Mouse (Mus musculus) kidney, adult 2 months (tissue): ENCODE data around the gene Syt12.

ENCODE experiments used
- CTCF ChIP-seq: fragments of 200-500 bp; conservative IDR thresholded peaks from 2 replicates; pipeline ENCODE4 v1.5.1; 2011; ENCODE audit warnings: low read depth, mild to moderate bottlenecking, control low read depth, low read length, moderate library complexity, mixed read lengths; ENCODE audit not compliant: insufficient read depth, insufficient read length
- POLR2A ChIP-seq: fragments of 200-500 bp; IDR thresholded peaks from one replicate; pipeline ENCODE4 v1.6.1; 2011; ENCODE audit warnings: low read depth, low read length, control low read depth

DNA sequence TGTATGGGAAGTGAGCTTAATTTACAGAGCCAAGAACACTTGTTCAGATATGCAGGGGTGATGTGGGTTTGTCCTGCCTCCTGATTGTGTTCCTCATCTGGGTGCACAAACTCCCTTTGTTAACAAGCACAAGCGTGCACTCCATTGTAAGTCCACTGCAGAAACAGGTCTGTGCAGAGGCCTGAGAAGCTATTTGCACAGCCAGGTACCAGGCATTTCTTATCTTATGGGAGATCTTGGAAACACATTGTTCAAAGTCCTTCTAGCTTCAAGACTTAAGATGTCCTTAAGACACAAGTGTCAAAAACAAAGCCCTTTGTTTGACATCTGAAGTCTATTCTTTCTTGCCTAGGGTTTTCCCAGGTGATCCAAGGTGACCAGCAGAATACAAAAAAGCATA, 27.6 kb upstream of the Syt12 start:
- TF ChIP-seq CTCF (no peak), POLR2A (no peak)
